Mouse (Mus musculus) embryonic fibroblast, embryonic 13.5 days (primary cell): ENCODE measurements at regions not wholly inside any gene's neighbourhood (a gene's known extent, or its start where the extent isn't known, plus 50 kb on each side); places are given as distances from the start of the nearest gene placed in this dataset.

Experiments used
- H3K27ac ChIP-seq: 2 replicates; pipeline ENCODE4 v1.5.1; 2012; ENCODE audit warnings: low read length, control low read depth, inconsistent platforms; ENCODE audit not compliant: insufficient read depth
- H3K4me1 ChIP-seq: 2 replicates; pipeline ENCODE4 v1.6.1; 2011; ENCODE audit warnings: low read length; ENCODE audit not compliant: control insufficient read depth, insufficient read depth
- H3K4me3 ChIP-seq: 2 replicates; pipeline ENCODE4 v1.5.1; 2011; ENCODE audit warnings: mild to moderate bottlenecking, control low read depth, low read length; ENCODE audit not compliant: insufficient read depth
- CTCF ChIP-seq: IDR thresholded peaks from 2 replicates; pipeline ENCODE4 v1.5.1; 2011; ENCODE audit warnings: mild to moderate bottlenecking, control low read depth, low read length, moderate library complexity, borderline replicate concordance; ENCODE audit not compliant: insufficient read depth
- POLR2A ChIP-seq: IDR thresholded peaks from 2 replicates; pipeline ENCODE4 v1.6.1; 2011; ENCODE audit warnings: low read depth, mild to moderate bottlenecking, control low read depth, low read length, moderate library complexity

DNA sequence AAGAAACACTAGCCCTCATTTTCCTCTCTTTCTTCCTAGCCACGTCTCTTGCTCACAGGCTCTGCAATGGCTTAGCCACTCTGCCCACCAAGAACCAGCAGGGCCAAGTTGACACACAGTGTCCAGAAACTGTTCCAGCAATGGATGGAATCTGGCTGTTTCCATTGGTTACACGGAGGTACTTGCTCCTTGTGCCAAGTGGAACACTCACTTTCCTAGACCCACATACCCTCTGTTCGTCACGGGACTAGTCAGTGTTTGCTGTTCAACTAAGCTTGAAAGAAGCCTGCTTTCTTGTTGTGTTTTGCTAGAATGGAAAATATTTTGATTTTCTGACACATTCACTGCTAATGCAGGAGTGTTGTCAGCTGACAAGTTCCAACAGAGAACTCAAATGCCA lies 575.7 kb upstream of the Gulo start:
- Histone ChIP-seq H3K4me3 (no peak overlapping the region), H3K4me1 (no peaks in the 10 kb centered on the region), H3K27ac (no peak overlapping the region)
- TF ChIP-seq POLR2A (no peak), CTCF (no peak)

DNA sequence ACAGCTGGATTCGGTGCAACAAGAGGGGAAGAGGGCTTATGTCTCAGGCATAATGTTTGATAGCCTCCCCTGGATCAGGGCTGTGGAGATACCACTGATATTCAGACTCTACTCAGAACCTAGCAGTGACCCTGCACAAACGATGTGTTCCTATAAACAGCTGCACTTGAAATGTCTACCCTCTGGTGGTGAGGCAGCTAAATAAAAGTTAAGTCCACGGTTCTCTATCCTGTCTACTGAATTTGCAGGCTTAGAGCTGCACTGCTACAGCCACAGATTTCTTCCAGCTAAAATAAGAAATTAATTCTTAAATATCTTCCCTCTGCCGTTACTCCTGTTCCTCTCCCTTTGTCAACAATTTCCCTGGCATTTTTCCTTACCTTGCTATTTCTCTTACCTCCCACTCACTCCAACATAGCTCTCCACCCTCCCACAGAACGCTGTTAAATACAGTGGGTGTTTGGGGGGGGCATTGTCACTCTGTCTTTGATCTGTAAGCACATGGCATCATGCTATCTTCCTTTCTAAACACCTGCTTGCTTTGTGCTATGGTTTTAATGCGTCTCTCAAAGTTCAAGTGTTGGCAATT lies 571.0 kb upstream of the Gulo start:
- TF ChIP-seq CTCF (no peak), POLR2A (no peak)
- Histone ChIP-seq H3K4me3 (no peak overlapping the region), H3K4me1 (no peaks in the 10 kb centered on the region), H3K27ac (no peak overlapping the region)

DNA sequence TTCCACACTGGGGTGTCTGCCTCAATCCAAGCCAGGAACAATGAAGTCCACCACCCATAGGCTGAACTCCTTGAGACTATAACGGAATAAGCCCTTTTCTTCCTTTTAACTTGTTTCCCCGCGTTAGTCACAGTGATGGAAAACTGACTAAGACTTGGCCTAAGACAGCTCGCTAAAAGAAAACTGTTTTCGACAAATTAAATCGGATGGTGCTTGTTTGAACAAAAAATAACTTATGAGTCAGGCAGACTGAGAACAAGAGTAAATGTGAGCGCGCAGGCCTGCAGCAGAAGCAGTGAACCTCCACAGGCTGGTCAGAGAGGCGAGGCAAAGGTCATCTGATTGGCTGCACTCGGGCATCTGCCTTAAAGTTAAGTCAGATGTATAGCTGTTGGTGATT lies 557.6 kb upstream of the Gulo start:
- no peaks in the 10 kb centered on the region for H3K4me1 ChIP-seq
- H3K4me3 ChIP-seq, result no peak overlapping the region
- TF ChIP-seq POLR2A (no peak), CTCF (no peak)
- no peak overlapping the region for H3K27ac ChIP-seq

DNA sequence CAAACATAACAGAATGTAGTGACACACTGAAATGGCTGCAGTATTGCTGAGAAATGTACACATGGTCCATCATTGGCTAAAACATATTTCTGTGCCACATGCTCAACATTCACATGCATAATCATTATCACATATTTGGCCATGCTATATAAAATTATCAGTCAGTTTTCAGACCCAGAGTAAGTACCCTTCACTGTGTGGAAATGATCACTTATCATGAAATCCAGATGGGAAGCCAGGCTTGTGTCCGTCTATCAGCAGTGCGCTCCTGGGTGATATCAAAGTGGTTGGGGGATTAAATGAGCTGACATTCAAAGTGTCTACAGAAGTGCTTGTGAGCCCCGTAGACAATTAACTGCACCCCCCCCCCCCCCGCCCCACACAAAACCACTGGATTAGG lies 553.7 kb upstream of the Gulo start:
- Histone ChIP-seq H3K4me3 (no peak overlapping the region), H3K27ac (no peak overlapping the region), H3K4me1 (peaks cover 5% of the 10 kb centered on the region)
- TF ChIP-seq POLR2A (no peak), CTCF (no peak)

DNA sequence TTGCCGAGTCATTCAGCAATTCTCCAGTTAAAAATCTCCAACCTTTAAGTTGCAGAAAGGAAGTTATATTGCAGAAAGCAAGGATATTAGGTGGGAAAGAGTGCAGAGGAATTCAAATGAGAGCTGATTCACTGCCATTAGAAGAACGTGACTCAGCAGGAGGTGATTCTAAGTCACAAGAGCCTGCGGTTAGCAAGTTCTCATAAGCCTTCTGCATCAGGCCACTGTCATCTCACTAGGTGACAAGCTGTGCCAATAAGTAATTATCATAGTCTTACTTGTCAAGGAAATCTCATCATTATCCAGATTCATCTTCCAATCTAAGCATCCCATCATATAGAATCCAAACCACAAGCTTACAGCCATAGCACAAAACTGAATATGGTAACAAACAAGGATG lies 552.7 kb upstream of the Gulo start:
- TF ChIP-seq CTCF (no peak), POLR2A (no peak)
- H3K4me1 ChIP-seq, result peaks cover 5% of the 10 kb centered on the region
- no peak overlapping the region for H3K4me3 ChIP-seq

DNA sequence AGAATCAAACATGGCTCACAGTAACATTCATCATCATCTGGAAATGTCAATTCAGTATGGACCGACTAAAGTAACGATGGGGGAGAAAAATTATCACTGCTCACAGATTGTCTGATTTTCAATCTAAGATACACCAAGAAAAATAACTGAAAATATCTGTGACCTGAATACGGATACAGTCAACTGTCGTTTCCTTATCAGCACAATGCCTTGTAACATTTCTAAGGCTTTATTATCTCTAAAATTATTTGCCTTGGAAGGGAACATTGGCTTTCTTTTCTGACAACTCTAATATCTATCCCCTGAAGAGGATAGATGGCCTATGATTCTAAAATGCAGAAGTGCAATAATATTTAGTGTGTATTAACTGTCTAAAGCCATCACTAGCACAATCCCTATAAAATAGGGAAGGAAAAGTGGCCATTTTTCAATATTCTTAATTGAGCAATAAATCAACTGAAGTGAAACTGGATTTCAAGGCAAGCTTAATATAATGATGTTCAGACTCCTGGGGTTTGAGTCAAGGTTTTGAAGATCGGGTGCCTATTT lies 552.1 kb upstream of the Gulo start:
- peaks cover 5% of the 10 kb centered on the region for H3K4me1 ChIP-seq
- no peak overlapping the region for H3K4me3 ChIP-seq
- TF ChIP-seq POLR2A, result no peak
- TF ChIP-seq CTCF, result no peak
- peak overlapping the region; percentile 22; the same call in 1 of the 2 replicates for H3K27ac ChIP-seq

More for the DNA sequence above, 552.7 kb upstream of the Gulo start:
- peak overlapping the region; percentile 22 for H3K27ac ChIP-seq

DNA sequence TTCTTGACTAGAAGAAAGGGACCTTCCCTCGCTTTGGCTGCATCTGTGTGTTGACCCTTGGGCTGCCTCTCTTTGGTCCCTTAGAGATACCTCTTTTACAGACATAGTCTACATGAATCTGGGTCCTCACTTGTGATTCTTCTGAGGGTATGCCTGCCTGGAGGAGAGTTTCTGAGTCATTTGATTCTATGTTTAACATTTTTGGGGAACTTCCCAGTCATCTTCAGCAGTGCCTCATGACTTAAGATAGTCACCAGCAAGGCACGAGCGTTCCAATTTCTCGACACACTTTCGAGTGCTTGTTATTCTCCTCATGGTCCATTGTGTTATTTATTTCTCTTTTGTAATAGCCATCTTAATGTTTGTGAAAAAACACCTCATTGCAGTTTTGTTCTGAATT lies 549.4 kb upstream of the Gulo start:
- no peak overlapping the region for H3K4me3 ChIP-seq
- H3K4me1 ChIP-seq, result peaks cover 5% of the 10 kb centered on the region
- no peak for TF ChIP-seq CTCF
- TF ChIP-seq POLR2A, result no peak
- no peak overlapping the region for H3K27ac ChIP-seq

DNA sequence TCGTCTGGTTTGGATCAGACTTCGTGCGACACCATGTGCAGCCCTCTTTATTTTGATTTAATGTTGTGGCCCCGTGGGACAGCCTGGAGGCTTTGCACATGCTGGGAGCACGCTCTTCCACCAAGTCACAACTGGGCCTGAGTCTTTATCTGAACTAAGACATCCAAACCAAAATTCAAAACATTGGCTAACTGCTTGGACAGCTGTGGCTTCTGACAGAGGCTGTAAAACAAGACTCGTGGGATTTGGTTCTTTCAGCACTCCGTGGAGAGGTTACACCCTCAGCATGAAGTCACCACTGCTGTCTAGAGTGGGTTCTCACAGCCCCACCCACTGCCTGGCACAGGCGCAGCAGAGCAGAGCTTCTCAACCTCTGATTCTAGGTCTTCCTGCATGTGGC lies 548.6 kb upstream of the Gulo start:
- Histone ChIP-seq H3K4me3 (no peak overlapping the region), H3K27ac (no peak overlapping the region), H3K4me1 (peaks cover 5% of the 10 kb centered on the region)
- TF ChIP-seq CTCF, result no peak
- no peak for TF ChIP-seq POLR2A

DNA sequence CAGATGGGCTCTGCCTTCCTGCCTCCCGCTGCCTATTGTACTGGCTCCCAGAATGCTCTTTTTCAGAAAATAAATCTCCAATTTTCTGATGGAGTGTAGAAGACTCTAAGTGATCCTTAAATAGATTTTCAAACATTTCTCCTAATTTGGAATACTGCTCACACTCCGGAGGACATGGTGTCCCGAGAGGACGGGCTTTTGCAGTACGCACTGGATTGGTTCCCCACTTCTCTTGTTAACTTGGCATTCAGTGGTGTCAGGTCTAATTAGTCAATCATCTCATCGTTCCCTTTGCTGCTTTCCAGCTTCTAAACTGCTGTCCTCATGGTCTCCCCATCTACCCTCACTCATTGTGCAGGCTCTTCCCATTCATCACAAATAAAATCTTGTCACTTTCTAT lies 529.5 kb upstream of the Gulo start:
- no peak overlapping the region for H3K27ac ChIP-seq
- H3K4me3 ChIP-seq, result no peak overlapping the region
- no peaks in the 10 kb centered on the region for H3K4me1 ChIP-seq
- no peak for TF ChIP-seq CTCF
- no peak for TF ChIP-seq POLR2A

DNA sequence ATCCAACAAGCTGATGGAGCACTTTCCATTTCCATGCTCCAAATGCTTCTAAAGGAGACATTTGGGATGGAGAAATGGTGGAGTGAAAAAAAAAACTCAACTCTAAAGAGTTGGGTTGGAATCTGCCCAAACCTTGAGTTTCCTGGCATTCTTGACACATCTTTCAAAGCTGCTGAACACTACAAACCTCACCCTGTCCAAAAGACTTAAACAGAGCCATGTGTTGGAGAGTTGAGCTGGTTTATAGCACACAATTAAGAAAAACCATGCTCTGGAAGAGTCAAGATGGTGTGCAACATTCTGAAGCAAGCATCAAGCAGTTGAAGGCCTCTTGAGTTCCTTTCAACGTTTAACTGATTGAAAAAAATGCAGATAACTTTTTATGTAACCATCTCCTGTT lies 525.7 kb upstream of the Gulo start:
- H3K27ac ChIP-seq, result no peak overlapping the region
- H3K4me1 ChIP-seq, result no peaks in the 10 kb centered on the region
- no peak overlapping the region for H3K4me3 ChIP-seq
- TF ChIP-seq POLR2A, result no peak
- no peak for TF ChIP-seq CTCF

DNA sequence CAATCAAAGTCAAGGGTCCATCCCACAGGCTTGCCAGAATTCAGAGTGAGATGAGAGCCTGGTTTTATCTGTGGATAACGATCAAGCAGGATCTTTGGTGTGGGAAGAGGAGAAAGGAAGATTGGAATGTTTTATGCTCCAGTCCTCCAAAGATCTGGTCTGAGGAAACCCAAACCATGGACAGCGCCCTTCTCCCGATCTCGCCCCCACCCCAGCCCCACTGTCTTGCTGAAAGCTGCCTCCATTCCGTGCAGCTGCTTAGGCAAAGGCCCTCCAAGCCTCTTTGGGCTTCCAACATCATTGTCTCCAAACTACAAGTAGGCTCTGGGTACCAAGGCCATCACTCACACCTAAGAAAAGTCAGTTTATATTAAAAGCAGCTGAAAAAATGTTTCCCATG lies 519.1 kb upstream of the Gulo start:
- TF ChIP-seq POLR2A (no peak), CTCF (no peak)
- H3K4me1 ChIP-seq, result no peaks in the 10 kb centered on the region
- no peak overlapping the region for H3K4me3 ChIP-seq
- H3K27ac ChIP-seq, result no peak overlapping the region

DNA sequence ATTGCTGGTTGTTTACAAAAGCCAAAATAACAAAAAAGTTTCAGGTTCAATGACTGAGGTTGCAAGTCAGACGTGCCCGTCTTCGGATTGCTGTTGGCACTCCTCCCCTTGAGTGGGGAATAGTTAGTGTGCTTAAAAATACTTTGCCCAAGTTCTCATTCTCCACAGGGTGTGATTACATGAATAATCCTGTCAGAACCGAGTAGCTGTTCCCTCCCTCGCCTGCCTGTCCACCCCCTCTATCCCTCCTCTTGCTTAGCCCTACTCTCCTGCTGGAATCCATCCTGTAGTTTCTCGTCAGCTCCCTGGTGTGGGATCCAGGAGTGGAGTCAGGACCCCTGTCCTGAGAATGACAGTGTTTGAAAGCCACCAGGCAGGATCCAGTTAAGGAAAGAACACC lies 518.1 kb upstream of the Gulo start:
- Histone ChIP-seq H3K4me1 (no peaks in the 10 kb centered on the region), H3K27ac (no peak overlapping the region), H3K4me3 (no peak overlapping the region)
- TF ChIP-seq POLR2A, result no peak
- TF ChIP-seq CTCF, result no peak
